Mouse (Mus musculus): ENCODE data around the gene Exoc7. TPM values are rescaled to one million over a fixed set of nuclear protein-coding genes. Genes with fewer than 3 reads are reported as not detected.

Gene Exoc7
- polyA plus RNA-seq, 1 experiment from 2014 or later, result 74.5 TPM

GRCm38 (mm10) chr11:116245616-116246015, 61.4 kb downstream of the Exoc7 start:
- DNase-seq (ENCODE audit: low spot score), result no peak

GRCm38 (mm10) chr11:116244580-116244979, 62.5 kb downstream of the Exoc7 start:
- no peak for DNase-seq (ENCODE audit: low spot score)

GRCm38 (mm10) chr11:116241744-116242235, 65.2 kb downstream of the Exoc7 start:
- DNase-seq (ENCODE audit: low spot score), result no peak

- DNase-seq (ENCODE audit: low spot score), result no peak
Observed at GRCm38 (mm10) chr11:116239797-116240196, 67.2 kb downstream of the Exoc7 start.

Other genes starting within 250 kb of the Exoc7 start
- gene Unc13d, start 229.3 kb downstream of the Exoc7 start, polyA plus RNA-seq (2015; fragmentation: Nextera tagmentation; extraction: Ambion mirVana), result 32.4 and 34.7 TPM in 2 replicates
- gene Wbp2, start 220.2 kb downstream of the Exoc7 start, polyA plus RNA-seq (2015; fragmentation: Nextera tagmentation; extraction: Ambion mirVana), result 75.1 and 97.4 TPM in 2 replicates
- 10.8 and 10.9 TPM in 2 replicates for gene Trim47, start 180.0 kb downstream of the Exoc7 start, polyA plus RNA-seq (2015; fragmentation: Nextera tagmentation; extraction: Ambion mirVana)
- gene Trim65, start 176.1 kb downstream of the Exoc7 start, polyA plus RNA-seq (2015; fragmentation: Nextera tagmentation; extraction: Ambion mirVana), result 2.6 and 3.1 TPM in 2 replicates
- 65.0 and 68.8 TPM in 2 replicates for gene Mrpl38, start 168.4 kb downstream of the Exoc7 start, polyA plus RNA-seq (2015; fragmentation: Nextera tagmentation; extraction: Ambion mirVana)
- gene Fbf1, start 139.1 kb downstream of the Exoc7 start, polyA plus RNA-seq (2015; fragmentation: Nextera tagmentation; extraction: Ambion mirVana), result 12.0 and 13.1 TPM in 2 replicates
- gene Ten1, start 108.4 kb downstream of the Exoc7 start, polyA plus RNA-seq (2015; fragmentation: Nextera tagmentation; extraction: Ambion mirVana), result 127 and 134 TPM in 2 replicates
- 20.0 and 20.7 TPM in 2 replicates for gene Acox1, start 108.2 kb downstream of the Exoc7 start, polyA plus RNA-seq (2015; fragmentation: Nextera tagmentation; extraction: Ambion mirVana)
- 1.5 and 2.0 TPM in 2 replicates for gene Evpl, start 69.2 kb downstream of the Exoc7 start, polyA plus RNA-seq (2015; fragmentation: Nextera tagmentation; extraction: Ambion mirVana)
- 86.4 and 89.0 TPM in 2 replicates for gene Srp68, start 33.0 kb downstream of the Exoc7 start, polyA plus RNA-seq (2015; fragmentation: Nextera tagmentation; extraction: Ambion mirVana)
- gene Galr2, start 26.3 kb downstream of the Exoc7 start, polyA plus RNA-seq (2015; fragmentation: Nextera tagmentation; extraction: Ambion mirVana), result 0.49 and 0.59 TPM in 2 replicates
- 1.3 and 1.5 TPM in 2 replicates for gene Foxj1, start 28.2 kb upstream of the Exoc7 start, polyA plus RNA-seq (2015; fragmentation: Nextera tagmentation; extraction: Ambion mirVana)
- gene Rnf157, start 105.8 kb upstream of the Exoc7 start, polyA plus RNA-seq (2015; fragmentation: Nextera tagmentation; extraction: Ambion mirVana), result 52.3 and 56.7 TPM in 2 replicates
- gene Ubald2, start 126.9 kb upstream of the Exoc7 start, polyA plus RNA-seq (2015; fragmentation: Nextera tagmentation; extraction: Ambion mirVana), result 81.9 and 82.9 TPM in 2 replicates
- 0.05 and 0.35 TPM in 2 replicates for gene Qrich2, start 159.0 kb upstream of the Exoc7 start, polyA plus RNA-seq (2015; fragmentation: Nextera tagmentation; extraction: Ambion mirVana)
- 90.9 and 96.6 TPM in 2 replicates for gene Prpsap1, start 187.0 kb upstream of the Exoc7 start, polyA plus RNA-seq (2015; fragmentation: Nextera tagmentation; extraction: Ambion mirVana)
- 13.7 and 14.8 TPM in 2 replicates for gene Sphk1, start 223.7 kb upstream of the Exoc7 start, polyA plus RNA-seq (2015; fragmentation: Nextera tagmentation; extraction: Ambion mirVana)